Mouse (Mus musculus) frontal cortex, postnatal 25 days (tissue): ENCODE measurements at regions not wholly inside any gene's neighbourhood (a gene's known extent, or its start where the extent isn't known, plus 50 kb on each side); places are given as distances from the start of the nearest gene placed in this dataset.

Experiments used
- DNase-seq, 2 experiments: peaks; one replicate each; pipeline ENCODE4 v3.0.0; 2022; ENCODE audit warnings: low spot score in 2 of 2

DNA sequence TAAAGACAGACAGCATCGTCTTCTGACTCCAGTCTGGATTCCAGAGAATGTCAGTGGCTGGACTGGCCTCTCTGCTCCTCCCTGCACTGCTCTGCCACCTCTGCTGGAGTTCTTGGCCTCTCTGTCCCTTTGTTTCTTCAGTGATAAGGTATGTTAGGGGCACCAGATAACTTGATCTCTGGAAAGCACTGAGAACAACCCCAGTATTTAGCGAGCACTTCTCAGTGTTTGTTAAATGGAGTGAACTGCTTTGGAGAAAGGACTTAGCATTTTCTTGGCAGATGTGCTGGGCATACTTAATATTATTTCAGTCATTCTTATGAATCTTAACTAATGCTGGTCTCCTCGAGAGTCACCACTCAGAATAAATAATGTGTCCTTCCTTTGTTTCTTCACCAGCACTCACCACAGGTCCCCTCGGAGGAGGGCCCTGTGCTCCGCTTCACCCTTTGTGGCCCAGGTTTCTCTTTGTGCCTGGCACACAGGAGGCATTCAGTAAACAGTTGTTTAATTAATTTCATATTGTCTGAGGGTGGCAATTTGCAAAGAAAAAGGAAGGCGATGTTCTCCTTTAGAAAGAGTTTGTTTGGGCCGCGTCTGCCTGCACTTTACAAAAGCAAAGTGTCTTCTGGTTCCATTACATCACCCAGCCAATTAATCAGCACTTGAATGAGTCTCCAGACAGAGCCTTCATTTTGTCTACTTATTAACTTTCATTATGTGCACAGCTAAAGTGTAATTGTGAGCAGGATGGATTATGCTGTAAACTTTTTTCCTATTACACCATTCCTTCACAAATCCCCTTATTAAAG, 307.1 kb upstream of the Adamts16 start:
- DNase-seq: no peak

DNA sequence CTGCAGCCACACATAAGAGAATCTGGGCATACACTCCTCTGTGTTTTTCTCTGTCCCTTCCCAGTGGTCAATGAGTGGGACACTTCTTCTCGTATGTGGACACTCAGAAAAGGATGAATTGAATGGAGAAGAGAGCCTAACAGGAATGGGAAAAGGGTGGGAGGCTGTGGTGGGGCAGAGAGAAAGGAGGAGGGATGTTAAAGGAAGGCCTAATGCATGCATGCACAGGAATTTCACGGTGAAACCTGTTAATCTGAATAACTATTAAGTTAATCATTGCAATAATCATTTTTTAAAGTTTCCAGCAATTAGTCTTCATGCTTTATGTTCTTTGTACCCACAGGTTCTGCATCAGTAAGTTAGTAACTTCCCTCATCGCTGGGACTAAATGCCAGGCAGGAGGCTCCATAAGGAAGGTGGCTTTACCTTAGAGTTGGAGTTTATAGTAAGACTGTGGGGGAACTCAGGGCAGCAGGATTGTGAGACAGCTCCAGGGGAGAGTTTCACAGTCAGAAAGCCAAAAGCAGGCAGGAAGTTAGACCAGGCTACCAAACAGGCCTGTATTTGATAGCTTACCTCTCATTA, 305.3 kb upstream of the Adamts16 start:
- DNase-seq: no peak

DNA sequence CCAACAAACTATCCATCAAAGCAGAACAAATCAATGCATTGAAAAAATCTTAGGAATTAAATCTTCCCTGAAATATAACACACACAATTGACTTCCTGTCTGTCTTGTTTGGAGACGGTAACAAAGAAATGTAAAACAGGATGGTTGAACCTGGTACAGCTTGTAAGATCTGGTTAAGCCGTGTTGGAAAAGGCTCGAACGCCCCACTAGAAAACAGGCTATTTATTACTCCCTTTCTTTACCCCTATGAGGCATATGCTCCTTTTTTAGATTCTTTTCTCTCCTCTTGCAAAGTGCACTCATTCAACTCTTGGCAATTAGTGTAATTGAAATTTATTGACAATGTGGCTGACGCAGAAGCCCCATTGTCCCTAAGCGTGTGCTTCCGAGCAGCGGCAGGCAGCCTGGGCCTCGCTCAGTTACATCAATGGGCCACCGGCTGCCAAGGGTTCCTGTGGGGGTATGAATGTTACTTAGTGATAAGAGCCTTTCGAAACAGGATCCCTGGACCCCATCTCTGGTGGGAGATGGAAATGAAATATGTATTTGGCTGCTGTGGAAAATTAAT, 297.2 kb upstream of the Adamts16 start:
- DNase-seq: no peak

DNA sequence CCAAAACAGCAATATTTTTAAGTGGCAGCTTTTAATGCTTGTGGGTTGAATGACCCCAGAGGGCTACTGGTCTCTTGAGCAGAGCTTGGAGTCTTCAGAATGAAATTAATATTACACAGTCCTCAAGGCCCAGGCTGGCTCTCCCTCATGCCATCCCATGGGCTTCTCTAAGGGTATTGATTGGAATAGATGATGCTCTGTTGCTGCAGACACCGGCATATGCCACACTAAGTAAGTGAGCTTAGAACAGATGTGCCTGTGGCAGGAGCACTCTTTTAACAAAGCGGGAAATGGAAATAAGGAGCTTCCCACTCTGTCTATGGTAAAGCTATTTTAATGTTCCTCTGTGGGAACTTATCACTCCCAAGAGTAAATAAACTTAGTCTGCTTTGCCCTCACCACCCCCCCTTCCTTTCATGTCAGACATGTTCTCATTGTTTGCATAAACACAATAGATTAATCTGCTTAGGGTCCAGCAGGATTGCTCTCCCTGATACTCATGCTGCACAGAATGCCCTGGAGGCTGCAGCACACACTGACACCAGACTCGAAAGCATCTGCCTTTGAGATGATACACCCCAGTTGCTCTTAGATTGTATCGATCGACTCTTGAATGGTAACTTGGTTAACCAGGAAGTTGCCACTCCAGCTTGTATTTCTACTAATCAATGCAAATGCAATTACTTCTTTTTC, 294.5 kb upstream of the Adamts16 start:
- no peak for DNase-seq

DNA sequence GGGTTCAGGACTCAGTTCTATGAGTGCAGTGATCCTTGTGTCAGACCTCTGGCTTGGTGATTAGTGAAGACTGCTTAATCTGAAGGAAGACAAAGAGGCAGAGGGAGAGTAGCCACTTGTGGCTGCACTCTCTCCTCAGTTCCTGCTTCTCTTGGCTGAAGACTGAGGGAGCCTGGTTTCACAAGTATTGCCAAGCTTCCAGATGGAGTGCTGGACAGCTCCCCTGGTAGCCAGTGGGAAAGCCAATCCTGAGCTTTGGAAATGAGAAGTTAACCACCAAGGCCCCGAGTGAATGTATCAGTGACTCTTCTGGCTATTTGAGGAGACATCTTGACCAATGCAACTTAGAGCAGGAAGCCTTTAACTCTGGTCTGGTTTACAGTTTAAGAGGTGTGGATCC, 279.9 kb upstream of the Adamts16 start:
- no peak for DNase-seq

DNA sequence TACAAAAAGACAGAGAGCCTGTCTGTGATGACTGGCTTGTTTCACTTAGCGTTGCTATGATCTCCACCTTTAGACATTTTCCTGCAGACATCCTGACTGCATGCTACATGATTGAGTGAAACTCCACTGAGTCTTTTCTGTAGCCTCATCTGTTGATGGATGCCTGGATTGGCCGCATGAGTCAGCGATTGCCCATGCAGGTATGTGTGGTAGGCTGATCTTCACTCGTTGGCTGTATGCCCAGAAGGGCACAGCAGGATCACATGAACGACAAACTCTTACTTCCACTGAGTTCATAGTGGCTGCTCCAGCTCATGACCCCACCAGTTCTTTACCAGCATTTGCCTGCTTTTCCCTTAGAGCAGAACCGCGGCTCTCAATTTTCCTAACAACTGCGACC, 266.6 kb upstream of the Adamts16 start:
- no peak for DNase-seq

DNA sequence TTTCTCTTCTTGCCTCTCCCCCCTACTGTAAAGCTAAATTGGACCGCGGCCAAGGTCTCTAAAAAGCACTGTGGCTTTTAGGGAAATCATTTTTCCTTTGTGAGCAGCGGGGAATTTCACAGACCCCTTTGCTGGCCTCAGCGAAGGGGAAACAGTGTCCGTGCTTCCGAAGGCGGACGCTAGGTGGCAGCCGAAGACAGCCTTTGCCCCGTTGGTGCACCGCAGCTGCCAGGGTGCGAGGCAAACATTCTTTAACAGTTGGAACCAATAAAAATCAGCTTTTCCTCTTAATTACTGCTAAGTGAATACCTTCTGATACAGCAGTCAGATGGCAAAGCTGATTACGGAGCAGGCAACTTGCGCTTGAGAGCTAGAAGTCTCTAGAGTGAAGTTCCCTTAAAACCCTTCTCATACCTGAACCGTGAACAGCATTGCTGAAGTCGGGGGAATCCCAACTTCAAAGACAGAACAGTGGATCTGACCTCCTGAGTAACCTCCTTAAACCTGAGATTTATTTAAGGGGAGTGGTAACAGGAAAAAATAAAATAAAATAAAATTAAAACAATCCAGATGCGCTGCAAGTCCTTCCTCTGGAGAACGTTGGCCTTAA, 263.7 kb upstream of the Adamts16 start:
- peak; percentile 65 to 75 for DNase-seq

DNA sequence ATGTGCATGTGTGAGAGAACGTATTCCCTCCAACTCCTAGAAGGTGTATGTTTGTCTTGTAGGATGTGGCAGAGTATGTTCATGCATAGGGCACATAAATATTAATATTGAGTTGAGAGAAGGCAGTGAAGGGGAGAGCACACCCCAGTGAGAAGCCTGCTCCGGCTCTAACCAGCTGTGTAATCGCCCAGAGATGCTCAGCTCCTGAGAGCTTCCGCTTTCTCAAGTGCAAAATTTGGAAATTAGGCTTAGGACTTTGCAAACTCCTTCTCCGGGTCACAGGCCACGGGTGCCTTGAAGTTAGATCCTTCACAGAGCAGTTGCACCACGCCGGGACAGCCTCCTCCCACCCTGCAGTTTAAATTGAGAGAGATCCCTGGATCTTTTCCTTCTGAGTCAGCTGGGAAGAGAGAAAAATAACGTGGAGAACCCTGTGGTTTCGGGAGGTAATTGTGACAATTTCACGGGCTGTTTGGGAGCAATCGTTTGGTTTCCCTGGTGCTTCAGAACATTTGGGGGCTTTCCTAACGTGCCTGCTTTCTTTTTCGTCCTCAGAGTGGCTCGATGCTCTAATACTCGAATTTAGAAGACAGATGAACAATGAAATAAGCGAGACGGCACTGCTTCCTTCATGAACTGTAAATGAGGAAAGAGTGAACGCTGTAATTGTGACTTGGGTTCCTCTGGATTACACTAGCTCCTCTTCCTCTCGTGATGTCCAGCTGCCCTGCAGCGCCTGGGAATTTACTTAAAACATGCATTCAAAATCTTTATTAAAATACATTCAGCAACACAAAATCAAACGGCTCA, 263.0 kb upstream of the Adamts16 start:
- no peak for DNase-seq

DNA sequence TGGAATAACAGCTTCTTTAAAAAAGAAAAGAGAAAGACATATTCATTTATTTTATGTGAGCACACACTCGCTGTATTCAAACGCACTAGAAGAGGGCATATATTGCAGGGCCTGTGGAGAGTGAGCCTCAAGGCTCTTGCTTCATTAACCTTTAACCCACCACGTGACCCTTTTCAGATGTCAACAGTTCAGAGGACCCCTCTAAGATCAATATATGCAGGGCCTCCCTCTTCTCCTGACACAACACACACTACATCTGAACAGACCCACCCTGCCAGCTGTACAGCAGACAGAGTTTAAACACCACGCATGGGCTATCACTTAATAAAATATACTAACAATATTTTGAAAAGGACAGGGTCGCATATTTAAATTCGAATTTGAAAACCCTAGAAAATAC, 242.7 kb upstream of the Adamts16 start:
- DNase-seq: no peak

DNA sequence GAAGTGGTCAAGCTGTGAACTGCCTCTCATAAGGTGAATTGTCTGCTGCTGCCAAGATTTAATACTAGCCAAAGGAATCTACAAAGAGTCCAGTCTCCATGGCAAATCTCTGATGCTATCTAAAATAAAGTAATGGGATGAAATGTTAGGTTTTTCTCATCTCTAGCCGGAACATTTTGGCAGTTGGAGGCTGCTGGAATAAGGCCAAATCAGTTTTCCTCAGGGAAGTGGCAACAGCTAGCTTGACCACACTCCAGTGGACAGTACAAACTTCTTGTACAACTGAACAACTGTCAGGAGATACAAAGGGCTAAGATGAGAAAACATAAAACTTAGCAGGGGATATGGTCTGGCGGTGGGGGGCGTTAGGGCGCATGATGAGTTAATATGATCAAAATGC, 234.3 kb upstream of the Adamts16 start:
- DNase-seq: no peak

DNA sequence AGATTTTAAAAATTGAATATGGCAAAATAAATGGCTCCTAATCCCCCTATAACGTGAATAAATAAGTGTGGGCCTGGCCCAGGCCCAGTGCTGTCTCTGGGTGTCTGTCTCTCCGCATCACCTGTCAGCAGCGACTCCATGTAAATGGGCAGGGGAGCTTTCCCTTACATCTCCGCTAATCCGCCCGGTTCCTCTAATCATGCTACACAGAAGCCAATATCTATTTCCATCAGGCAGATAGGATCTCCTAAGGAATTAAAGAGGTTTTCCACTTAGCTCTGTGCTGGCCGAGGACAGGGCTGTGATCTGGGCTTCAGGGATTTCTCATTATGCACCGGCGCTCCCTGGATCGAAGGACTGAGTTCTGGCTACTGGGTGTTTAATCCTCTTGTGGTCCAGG, 232.4 kb upstream of the Adamts16 start:
- no peak for DNase-seq

DNA sequence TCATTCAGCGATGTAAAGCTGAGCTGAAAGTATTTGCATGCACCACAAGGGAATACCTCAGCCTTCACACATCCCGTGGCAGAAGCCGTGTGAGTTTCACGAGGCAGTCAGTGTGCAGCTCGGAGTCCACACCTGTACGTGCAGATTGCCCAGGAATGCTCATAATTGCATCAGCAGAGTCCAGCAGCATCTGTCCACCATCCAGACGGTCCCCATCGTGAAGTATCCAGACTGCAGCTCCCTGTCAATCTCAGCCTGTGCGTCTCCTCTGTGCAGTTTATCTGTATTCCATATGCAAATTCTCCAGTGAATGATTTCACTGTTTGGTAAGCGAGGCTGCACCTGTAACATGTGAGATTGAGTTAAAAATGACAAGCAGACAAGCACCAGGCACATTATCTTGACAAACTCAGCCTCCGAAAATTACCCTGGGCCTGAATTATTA, 227.2 kb upstream of the Adamts16 start:
- DNase-seq: no peak

DNA sequence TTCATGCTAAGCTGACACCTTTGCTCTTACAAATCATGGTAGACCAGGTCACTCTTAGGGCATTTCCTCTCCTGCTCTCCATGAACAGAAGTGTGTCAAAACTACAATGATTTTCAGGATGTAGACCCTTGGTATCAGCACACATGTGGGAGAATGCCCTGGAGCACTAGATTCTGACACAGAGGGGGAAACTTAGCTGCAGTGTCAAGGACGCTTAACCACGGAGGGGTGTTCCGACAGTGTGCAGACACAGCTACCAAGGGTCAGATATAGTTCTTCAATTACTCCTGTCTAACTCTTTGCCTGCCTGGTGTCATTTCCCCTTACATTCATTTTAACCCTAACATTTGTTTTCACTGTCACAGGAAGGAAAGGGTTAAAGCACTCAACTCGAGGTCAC, 226.4 kb upstream of the Adamts16 start:
- DNase-seq: no peak

DNA sequence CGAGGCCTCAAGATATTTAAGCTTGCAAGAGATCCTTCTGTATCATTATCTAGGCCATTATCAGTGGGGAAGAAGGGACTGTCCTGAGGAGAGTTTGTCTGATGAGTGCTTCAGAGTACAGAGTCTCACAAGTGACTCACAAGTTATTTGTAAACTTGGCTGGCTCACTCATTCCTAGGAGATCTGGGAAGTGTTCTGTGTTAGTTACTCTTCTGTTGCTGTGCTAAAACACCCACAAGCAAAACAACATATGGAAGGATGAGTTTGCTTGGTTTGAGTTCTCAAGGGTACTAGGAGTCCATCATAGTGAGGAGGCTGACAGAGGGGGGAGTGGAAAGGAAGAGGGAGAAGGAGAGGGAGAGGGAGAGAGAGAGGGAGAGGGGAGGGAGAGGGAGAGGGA, 224.0 kb upstream of the Adamts16 start:
- DNase-seq: no peak

DNA sequence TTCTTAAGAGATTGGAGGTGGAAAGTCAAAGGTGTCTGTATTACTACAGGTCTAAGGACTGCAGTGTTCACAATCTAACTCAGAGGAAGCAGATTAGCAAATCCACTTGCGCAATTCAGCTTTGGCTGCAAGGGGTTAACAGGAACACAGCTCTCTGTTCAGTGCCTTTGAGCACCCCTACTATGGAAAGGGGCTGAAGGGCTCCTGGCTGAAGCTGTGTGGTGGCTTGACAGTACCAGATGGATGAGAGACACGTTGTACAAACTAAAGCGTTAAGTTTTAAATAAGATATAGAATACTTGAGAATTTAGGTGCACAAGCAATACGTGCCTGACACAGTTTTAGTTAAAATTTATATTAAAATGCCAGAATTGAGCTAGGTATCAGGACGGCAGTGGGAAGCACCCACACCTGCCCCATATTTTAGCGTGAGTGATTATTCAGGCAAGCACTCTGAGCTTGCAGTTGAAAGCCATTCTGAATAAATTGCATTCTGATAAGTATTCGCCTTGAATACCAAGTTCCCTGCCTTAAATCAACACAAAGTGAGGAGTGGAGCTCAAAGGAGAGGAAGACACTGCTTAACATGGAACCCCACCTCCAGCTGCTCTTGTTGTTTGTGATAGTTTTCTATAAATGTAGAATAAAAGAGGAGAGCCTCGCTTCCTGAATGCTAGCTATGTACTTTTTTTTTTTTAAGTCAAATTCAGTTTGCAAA, 223.1 kb upstream of the Adamts16 start:
- DNase-seq: no peak

DNA sequence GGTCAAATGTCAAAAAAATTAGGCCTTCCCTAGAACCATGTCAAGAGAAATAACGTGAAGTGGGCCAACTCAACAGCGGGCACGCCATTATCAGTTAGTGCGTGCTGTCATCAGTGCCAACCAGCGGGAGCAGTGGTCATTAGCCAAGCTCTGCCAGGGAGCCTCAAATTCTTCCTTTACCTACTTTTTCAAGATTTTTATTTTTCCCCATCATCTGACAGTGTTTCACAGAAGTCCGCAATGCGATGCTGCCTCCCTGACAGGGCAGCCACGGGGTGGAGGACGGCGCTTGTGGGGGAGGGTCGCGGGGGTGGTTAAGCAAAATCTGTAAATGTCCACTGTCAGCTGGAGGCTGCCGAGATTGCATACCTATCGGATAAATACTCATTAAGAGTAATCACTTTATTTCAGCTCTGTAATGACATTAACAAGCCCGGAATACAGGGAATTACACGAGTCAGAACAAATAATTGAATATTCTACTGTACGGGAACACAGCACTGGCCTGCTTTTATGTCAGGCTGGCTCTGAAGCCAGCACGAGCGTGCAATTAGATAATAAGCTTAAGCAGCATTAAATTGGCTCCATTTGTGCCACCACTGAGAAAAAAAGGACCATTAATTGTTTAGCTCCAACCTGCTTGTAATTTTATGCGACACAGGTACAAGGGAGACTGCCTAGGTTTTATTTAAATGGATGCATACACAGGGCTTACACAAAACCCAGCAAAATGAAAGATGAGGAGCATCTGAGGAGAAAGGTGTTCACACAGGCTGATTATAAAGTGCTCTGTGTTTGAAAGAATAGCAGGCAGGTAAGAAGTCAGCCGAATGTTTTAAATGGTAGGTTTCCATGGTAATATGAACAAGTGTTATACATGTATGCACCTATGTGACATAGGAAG, 212.0 kb upstream of the Adamts16 start:
- DNase-seq: no peak

DNA sequence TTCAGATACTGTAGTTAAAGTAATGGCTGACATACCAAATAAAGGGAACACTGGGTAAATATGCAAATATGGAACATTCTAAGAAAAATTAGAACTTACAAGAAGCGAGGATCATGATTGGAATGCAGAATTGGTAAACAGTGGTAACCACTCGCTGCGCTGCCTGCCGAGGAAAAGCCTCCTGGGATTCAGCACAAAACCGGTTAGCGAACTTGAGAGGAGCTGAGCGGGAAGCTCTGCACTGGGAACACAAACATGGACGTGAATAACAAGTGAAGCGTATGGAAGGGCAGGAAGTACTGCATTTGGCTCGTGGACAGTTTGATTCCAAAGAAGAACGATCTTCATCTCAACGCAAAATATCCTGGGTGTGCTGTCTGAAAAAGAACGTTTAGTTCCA, 209.0 kb upstream of the Adamts16 start:
- no peak for DNase-seq

DNA sequence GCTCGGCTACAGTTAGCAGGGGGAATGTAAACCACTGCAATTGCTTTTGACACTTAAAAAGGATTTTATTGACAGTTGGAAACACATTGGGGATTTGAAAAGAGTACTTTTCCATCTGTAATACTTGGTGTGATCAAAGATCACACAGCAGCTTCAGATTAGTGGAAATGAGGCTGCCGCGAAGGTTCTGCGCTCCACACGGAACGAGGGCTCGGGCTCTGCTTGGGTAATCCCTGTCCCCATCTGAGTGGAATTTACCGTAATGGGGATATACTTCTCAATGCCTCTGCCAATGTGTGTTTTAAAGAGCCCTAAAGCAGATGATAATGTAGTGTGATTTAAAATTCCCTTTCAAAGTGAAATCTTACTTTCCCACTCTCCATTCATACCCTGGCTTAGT, 194.4 kb upstream of the Adamts16 start:
- DNase-seq: no peak

DNA sequence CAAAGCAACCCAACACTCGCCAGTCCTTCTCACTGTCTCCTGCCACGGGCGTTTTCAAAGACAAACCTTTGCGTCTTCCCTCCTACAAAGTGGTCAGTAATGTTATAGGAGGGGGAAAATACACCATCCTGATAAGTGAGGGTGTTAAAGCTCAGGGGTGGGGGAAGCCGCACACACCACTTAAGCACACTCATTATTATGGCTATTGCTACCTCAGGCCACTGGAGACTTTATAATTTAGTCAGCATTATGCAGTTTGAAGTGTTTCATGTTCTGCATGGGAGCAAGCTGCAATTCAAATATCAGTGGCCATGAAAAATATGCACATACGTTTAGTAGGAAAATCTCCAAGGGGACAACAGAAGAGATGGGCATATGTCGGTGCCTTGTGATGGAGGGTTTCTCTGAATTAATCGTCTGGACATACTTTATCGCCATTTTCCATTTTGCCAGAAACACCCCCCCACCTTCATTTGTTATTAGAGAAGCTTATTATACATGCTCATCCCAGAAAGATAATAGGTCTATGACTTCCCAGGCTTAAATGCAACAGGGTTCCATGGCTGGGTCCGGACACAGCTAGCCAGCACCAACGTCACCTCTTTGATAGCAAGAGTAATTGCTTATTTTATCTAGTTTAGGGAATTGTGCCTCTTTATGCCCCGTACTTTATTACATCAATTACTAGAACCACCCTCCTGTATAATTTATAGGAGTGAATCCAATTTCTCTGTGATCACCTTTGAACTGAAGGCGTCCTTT, 193.5 kb upstream of the Adamts16 start:
- no peak for DNase-seq
